Mouse (Mus musculus) layer of hippocampus, postnatal 25 days (tissue): ENCODE measurements around the gene Plekhm1. TPM values are rescaled to one million over a fixed set of nuclear protein-coding genes. Genes with fewer than 3 reads are reported as not detected.
"Not testable (repeated sequence)": the region's sequence is repeated elsewhere in the genome, so short reads cannot be mapped to it uniquely, and the experiment has no call there.

ENCODE experiments used
- DNase-seq, 2 experiments: peaks; one replicate each; pipeline ENCODE4 v3.0.0; 2022; ENCODE audit warnings: mixed read lengths in 2 of 2, low spot score in 1 of 2; ENCODE audit errors: extremely low spot score in 1 of 2
- total RNA-seq, 2 experiments: library from RNA; stranded (reverse); gene quantifications; 2 replicates each; pipeline ENCODE4 v1.2.3; 2021

Gene Plekhm1
- total RNA-seq, 2 experiments from 2014 or later, result 16.4 to 17.6 TPM

DNA sequence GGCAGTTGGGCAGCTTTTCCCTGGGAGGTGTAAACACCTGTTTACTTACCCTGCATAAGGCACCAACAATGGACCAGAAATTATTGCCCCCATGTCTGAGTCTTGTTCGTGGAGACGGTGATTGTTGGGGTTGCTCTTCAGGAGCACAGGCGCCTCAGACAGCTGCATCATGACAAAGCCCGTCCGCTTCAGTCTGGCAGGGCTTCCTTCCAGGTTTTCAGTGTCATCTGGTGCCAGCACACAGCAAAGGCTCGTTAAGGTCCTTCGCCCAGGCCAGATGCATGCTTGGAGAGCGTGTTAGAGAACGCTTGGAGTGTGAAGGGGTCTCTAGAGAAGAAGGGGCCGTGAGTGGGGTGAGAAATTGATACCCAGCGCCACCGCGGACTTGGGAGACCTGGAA is 87.8 kb downstream of the Plekhm1 start:
- no peak for DNase-seq

GRCm38 (mm10) chr11:103322832-103323231 is 89.7 kb downstream of the Plekhm1 start:
- not testable (repeated sequence) for DNase-seq

DNA sequence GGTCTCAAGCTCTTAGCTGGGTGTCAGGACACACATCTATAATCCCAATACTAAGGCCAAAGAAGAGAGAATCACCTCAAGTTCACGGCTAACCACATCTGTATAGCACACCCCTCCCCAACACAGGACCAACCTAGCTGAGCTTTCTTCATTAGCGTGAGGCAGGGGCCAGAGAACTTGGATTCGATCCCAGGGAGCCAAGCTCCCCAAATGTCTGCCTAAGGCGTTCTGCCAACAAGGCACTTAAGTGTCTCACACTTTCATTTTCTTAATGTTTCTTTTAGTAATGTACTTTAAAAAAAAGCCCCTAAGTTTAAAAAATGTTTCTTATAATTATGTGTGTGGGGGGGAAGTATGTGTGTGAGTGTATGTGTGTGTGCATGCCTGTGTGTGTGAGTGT is 91.8 kb downstream of the Plekhm1 start:
- no peak for DNase-seq

- DNase-seq, result no peak
These were observed 92.3 kb downstream of the Plekhm1 start for GRCm38 (mm10) chr11:103320196-103320595.

GRCm38 (mm10) chr11:103318042-103318441 is 94.4 kb downstream of the Plekhm1 start:
- DNase-seq, result no peak

GRCm38 (mm10) chr11:103315379-103315778 is 97.1 kb downstream of the Plekhm1 start:
- no peak for DNase-seq

GRCm38 (mm10) chr11:103314736-103315374 is 97.6 kb downstream of the Plekhm1 start:
- DNase-seq, result no peak

Other genes with a start within 250 kb of the Plekhm1 start
- gene Fmnl1, start 241.6 kb downstream of the Plekhm1 start, total RNA-seq, result 100 to 1,000 TPM; 127 to 147 TPM
- 1 to 10 TPM; 1.1 to 1.5 TPM for gene 1700023F06Rik, start 204.1 kb downstream of the Plekhm1 start, total RNA-seq
- gene Spata32, start 194.3 kb downstream of the Plekhm1 start, total RNA-seq, result 1 to 10 TPM in 1 of 2 experiments, under 1 TPM in 1; 0.81 to 1.7 TPM
- 1 to 10 TPM; 3.0 to 3.7 TPM for gene Map3k14, start 145.2 kb downstream of the Plekhm1 start, total RNA-seq
- gene Arhgap27, start 49.0 kb downstream of the Plekhm1 start, total RNA-seq, result 1 to 10 TPM; 8.6 to 9.3 TPM
- gene Lrrc37a, start 91.9 kb upstream of the Plekhm1 start, total RNA-seq, result not detected
- not detected for gene Gm884, start 208.5 kb upstream of the Plekhm1 start, total RNA-seq
- gene Lyzl6, start 226.2 kb upstream of the Plekhm1 start, total RNA-seq, result not detected
- gene Rprml, start 236.9 kb upstream of the Plekhm1 start, total RNA-seq, result 100 to 1,000 TPM; 117 to 122 TPM